Mouse (Mus musculus) neutrophil, adult 59 days (primary cell): ENCODE results near the gene Zfp61. TPM values are rescaled to one million over a fixed set of nuclear protein-coding genes. Genes with fewer than 3 reads are reported as not detected.

Experiments used
- total RNA-seq, 2 experiments: library from RNA; stranded (reverse); gene quantifications; 1 replicate in 1 of 2; 2 replicates in 1 of 2; pipeline ENCODE4 v1.2.4; 2023

The Zfp61 gene
- total RNA-seq = 1 to 10 TPM; 3.4 to 6.4 TPM

GRCm38 (mm10) chr7:24300771-24301282 is at the start of gene Zfp61:
Zfp61 (minus strand) TSS chr7:24301232.

GRCm38 (mm10) chr7:24348896-24349295 is 47.9 kb upstream of the Zfp61 start, which contains the start of gene Lypd5:
Lypd5 (plus strand) TSS chr7:24349196.

GRCm38 (mm10) chr7:24333304-24333986 is 32.4 kb upstream of the Zfp61 start, which contains the start of gene Tescl:
Tescl (minus strand) TSS chr7:24333936.

GRCm38 (mm10) chr7:24316567-24317092 is 15.6 kb upstream of the Zfp61 start, which contains the start of gene Zfp94:
Zfp94 (minus strand) TSS chr7:24316666.

GRCm38 (mm10) chr7:24270288-24270672 is 30.8 kb downstream of the Zfp61 start, which contains the start of gene Zfp93:
Zfp93 (plus strand) TSS chr7:24270420.

GRCm38 (mm10) chr7:24254633-24255474 is 46.2 kb downstream of the Zfp61 start, which contains the start of gene Zfp108:
Zfp108 (plus strand) TSS chr7:24254794.

Other genes with a start within 250 kb of the Zfp61 start
- gene Vmn1r183, start 248.0 kb downstream of the Zfp61 start, total RNA-seq = not detected
- gene Zfp180, start 219.3 kb downstream of the Zfp61 start, total RNA-seq = 10 to 100 TPM; 14.4 to 16.3 TPM
- 1 to 10 TPM; 1.2 to 1.6 TPM for gene Zfp112, start 188.9 kb downstream of the Zfp61 start, total RNA-seq
- 1 to 10 TPM; 2.8 to 4.7 TPM for gene Zfp235, start 167.1 kb downstream of the Zfp61 start, total RNA-seq
- under 1 TPM; 0.29 to 0.33 TPM for gene Zfp114, start 126.2 kb downstream of the Zfp61 start, total RNA-seq
- gene Zfp111, start 89.8 kb downstream of the Zfp61 start, total RNA-seq = 1 to 10 TPM; 2.9 to 3.2 TPM
- 1 to 10 TPM in 1 of 2 experiments, under 1 TPM in 1; 0.62 to 1.2 TPM for gene Zfp109, start 63.7 kb downstream of the Zfp61 start, total RNA-seq
- gene Zfp108, start 46.4 kb downstream of the Zfp61 start, total RNA-seq = under 1 TPM; 0.29 to 0.33 TPM
- gene Zfp93, start 30.8 kb downstream of the Zfp61 start, total RNA-seq = under 1 TPM; 0.15 to 0.44 TPM
- gene Zfp94, start 15.4 kb upstream of the Zfp61 start, total RNA-seq = 1 to 10 TPM; 1.1 to 1.3 TPM
- under 1 TPM in 1 of 2 experiments, not detected in 1; 0.46 TPM for gene Tescl, start 32.7 kb upstream of the Zfp61 start, total RNA-seq
- not detected for gene Lypd5, start 48.0 kb upstream of the Zfp61 start, total RNA-seq
- 10 to 100 TPM; 10.4 to 15.7 TPM for gene Kcnn4, start 69.0 kb upstream of the Zfp61 start, total RNA-seq
- 10 to 100 TPM; 51.5 to 57.8 TPM for gene Smg9, start 98.4 kb upstream of the Zfp61 start, total RNA-seq
- 1 to 10 TPM; 2.1 to 2.6 TPM for gene Irgc1, start 151.1 kb upstream of the Zfp61 start, total RNA-seq
- gene Plaur, start 161.3 kb upstream of the Zfp61 start, total RNA-seq = 1,000 to 10,000 TPM in 1 of 2 experiments, 100 to 1,000 TPM in 1; 962 to 1,297 TPM
- gene Cadm4, start 180.8 kb upstream of the Zfp61 start, total RNA-seq = not detected
- 1 to 10 TPM in 1 of 2 experiments, under 1 TPM in 1; 0.31 to 1.2 TPM for gene Zfp428, start 205.8 kb upstream of the Zfp61 start, total RNA-seq
- gene AC161166.1, start 211.2 kb upstream of the Zfp61 start, total RNA-seq = not detected
- 1 to 10 TPM; 6.0 to 6.2 TPM for gene Irgq, start 229.5 kb upstream of the Zfp61 start, total RNA-seq
- gene Pinlyp, start 244.9 kb upstream of the Zfp61 start, total RNA-seq = not detected
- 10 to 100 TPM; 27.4 to 33.8 TPM for gene Xrcc1, start 245.1 kb upstream of the Zfp61 start, total RNA-seq